Mouse (Mus musculus) E14TG2a.4 (cell line): ENCODE data around the gene Lbhd2.

Experiments
- H3K27me3 ChIP-seq: 2 replicates; pipeline ENCODE4 v1.6.1; 2014; ENCODE audit warnings: low read length, control low read depth; ENCODE audit not compliant: insufficient read depth
- H3K36me3 ChIP-seq: 2 replicates; pipeline ENCODE4 v1.6.1; 2014; ENCODE audit warnings: low read length, control low read depth; ENCODE audit not compliant: insufficient read depth
- H3K4me1 ChIP-seq: replicated peaks from 2 replicates; pipeline ENCODE4 v1.6.1; 2014; ENCODE audit warnings: low read depth, low read length, control low read depth
- H3K4me3 ChIP-seq: replicated peaks from 2 replicates; pipeline ENCODE4 v1.5.1; 2014; ENCODE audit warnings: mild to moderate bottlenecking, low read length
- H3K9me3 ChIP-seq: 2 replicates; pipeline ENCODE4 v1.6.1; 2014; ENCODE audit warnings: low read length, control low read depth
- CTCF ChIP-seq: conservative IDR thresholded peaks from 2 replicates; pipeline ENCODE4 v1.5.1; 2014; ENCODE audit warnings: low read length
- NANOG ChIP-seq: IDR thresholded peaks from 2 replicates; pipeline ENCODE4 v1.6.1; 2014; ENCODE audit warnings: borderline replicate concordance, low read length, mixed read lengths
- POU5F1 ChIP-seq: IDR thresholded peaks from 2 replicates; pipeline ENCODE4 v1.6.1; 2014; ENCODE audit warnings: low read length, borderline replicate concordance

Lbhd2 gene

GRCm38 (mm10) chr12:111406622-111407021 is at the start of gene Lbhd2:
Gene Lbhd2, plus strand, starts transcription at chr12:111406809.
- peaks cover 28% of the 10 kb centered on the region for H3K4me1 ChIP-seq
- TF ChIP-seq CTCF (no peak), POU5F1 (no peak), NANOG (no peak)
- H3K36me3 ChIP-seq = no peaks in the 10 kb centered on the region
- peaks cover 93% of the 10 kb centered on the region for H3K27me3 ChIP-seq
- H3K9me3 ChIP-seq = no peaks in the 10 kb centered on the region
- H3K4me3 ChIP-seq = peak within 1 kb of the TSS; percentile 68

- Histone ChIP-seq H3K27me3 (no peaks in the 10 kb centered on the region), H3K4me3 (peak overlapping the region; percentile 20; the same call in 1 of the 2 replicates), H3K9me3 (no peaks in the 10 kb centered on the region), H3K36me3 (peaks cover 3% of the 10 kb centered on the region; the same call in 1 of the 2 replicates), H3K4me1 (peaks cover 62% of the 10 kb centered on the region)
- TF ChIP-seq CTCF (no peak), NANOG (no peak), POU5F1 (no peak)
Measured at GRCm38 (mm10) chr12:111360671-111361070, 45.9 kb upstream of the Lbhd2 start.

- Histone ChIP-seq H3K4me1 (peaks cover 62% of the 10 kb centered on the region), H3K27me3 (no peaks in the 10 kb centered on the region), H3K36me3 (peaks cover 3% of the 10 kb centered on the region; the same call in 1 of the 2 replicates), H3K4me3 (0 out of 2 replicates have a peak overlapping the region, but pooled peaks have one; percentile 20), H3K9me3 (no peaks in the 10 kb centered on the region)
- no peak for TF ChIP-seq NANOG
- TF ChIP-seq POU5F1 = no peak
- TF ChIP-seq CTCF = no peak
Measured at GRCm38 (mm10) chr12:111361319-111362098, 45.1 kb upstream of the Lbhd2 start.

GRCm38 (mm10) chr12:111364234-111364633 is 42.4 kb upstream of the Lbhd2 start:
- no peak for TF ChIP-seq NANOG
- peak; percentile 46 for TF ChIP-seq CTCF
- H3K4me3 ChIP-seq = no peak overlapping the region
- no peaks in the 10 kb centered on the region for H3K27me3 ChIP-seq
- peaks cover 71% of the 10 kb centered on the region for H3K4me1 ChIP-seq
- peaks cover 3% of the 10 kb centered on the region; the same call in 1 of the 2 replicates for H3K36me3 ChIP-seq
- no peaks in the 10 kb centered on the region for H3K9me3 ChIP-seq

- TF ChIP-seq NANOG (no peak), POU5F1 (no peak), CTCF (no peak)
- H3K36me3 ChIP-seq = peaks cover 3% of the 10 kb centered on the region; the same call in 1 of the 2 replicates
- no peaks in the 10 kb centered on the region for H3K27me3 ChIP-seq
- H3K9me3 ChIP-seq = no peaks in the 10 kb centered on the region
- no peak overlapping the region for H3K4me3 ChIP-seq
- peaks cover 81% of the 10 kb centered on the region for H3K4me1 ChIP-seq
Measured at GRCm38 (mm10) chr12:111367065-111367464, 39.5 kb upstream of the Lbhd2 start.

GRCm38 (mm10) chr12:111370249-111370648 is 36.4 kb upstream of the Lbhd2 start:
- Histone ChIP-seq H3K9me3 (no peaks in the 10 kb centered on the region), H3K4me3 (no peak overlapping the region), H3K36me3 (peaks cover 3% of the 10 kb centered on the region; the same call in 1 of the 2 replicates), H3K4me1 (peaks cover 98% of the 10 kb centered on the region), H3K27me3 (0 out of 2 replicates have a peak, but pooled peaks cover 2% of the 10 kb centered on the region)
- peak; percentile 65 for TF ChIP-seq CTCF
- no peak for TF ChIP-seq POU5F1

GRCm38 (mm10) chr12:111371905-111372304 is 34.7 kb upstream of the Lbhd2 start:
- TF ChIP-seq CTCF = no peak
- no peak for TF ChIP-seq POU5F1
- no peak for TF ChIP-seq NANOG
- Histone ChIP-seq H3K9me3 (no peaks in the 10 kb centered on the region), H3K4me3 (no peak overlapping the region), H3K36me3 (peaks cover 3% of the 10 kb centered on the region; the same call in 1 of the 2 replicates), H3K27me3 (peaks cover 12% of the 10 kb centered on the region), H3K4me1 (peaks cover 96% of the 10 kb centered on the region)

- H3K4me3 ChIP-seq = no peak overlapping the region
- H3K36me3 ChIP-seq = peaks cover 3% of the 10 kb centered on the region; the same call in 1 of the 2 replicates
- peaks cover 12% of the 10 kb centered on the region for H3K27me3 ChIP-seq
- no peaks in the 10 kb centered on the region for H3K9me3 ChIP-seq
- no peak for TF ChIP-seq NANOG
- TF ChIP-seq POU5F1 = no peak
- no peak for TF ChIP-seq CTCF
- peaks cover 81% of the 10 kb centered on the region for H3K4me1 ChIP-seq
Measured at GRCm38 (mm10) chr12:111373411-111373810, 33.2 kb upstream of the Lbhd2 start.

- TF ChIP-seq NANOG (no peak), CTCF (no peak), POU5F1 (no peak)
- Histone ChIP-seq H3K27me3 (peaks cover 12% of the 10 kb centered on the region), H3K36me3 (no peaks in the 10 kb centered on the region), H3K4me1 (peaks cover 72% of the 10 kb centered on the region), H3K4me3 (no peak overlapping the region), H3K9me3 (no peaks in the 10 kb centered on the region)
Measured at GRCm38 (mm10) chr12:111374727-111375126, 31.9 kb upstream of the Lbhd2 start.
